ENCODE assay signal across 8 mouse cellular contexts in the genomic region with DNA sequence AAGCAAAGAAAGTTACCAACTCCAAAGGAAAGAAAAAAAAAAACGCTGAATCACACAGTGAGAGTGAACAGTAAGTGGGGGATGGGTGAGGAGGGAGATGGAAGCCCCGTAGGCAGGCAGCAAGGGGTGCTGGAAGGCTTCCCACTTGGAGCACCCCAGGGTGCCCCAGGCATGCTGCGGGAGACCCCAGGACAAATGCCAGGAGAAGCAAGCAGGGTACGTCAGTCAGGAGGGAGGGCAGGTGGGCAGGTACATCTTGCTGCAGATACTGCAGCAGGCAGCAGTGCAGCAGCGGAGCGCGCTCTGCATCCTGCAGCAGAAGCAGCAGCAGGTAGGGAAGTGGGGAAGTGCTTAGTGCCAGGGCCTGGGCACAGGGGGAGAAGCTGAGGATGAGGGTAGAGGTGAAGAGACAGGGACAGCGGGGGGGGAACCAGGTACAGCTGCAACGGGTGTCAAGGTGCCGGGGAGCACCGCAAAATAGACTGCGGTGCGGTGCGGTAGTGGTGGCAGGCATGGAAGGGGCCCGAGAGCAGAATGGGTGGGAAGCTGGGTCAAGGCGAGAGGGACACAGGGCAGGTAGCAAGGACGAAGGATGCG. TPM values are rescaled to one million over a fixed set of nuclear protein-coding genes. Genes with fewer than 3 reads are reported as not detected.
DNase-seq lines count a peak whose midpoint lies in the region; ATAC-seq and TF ChIP-seq lines count a peak whose summit lies in the region.

TSS of gene Nphp4 (plus strand) at position 280 of the 597 bp plus-strand sequence.

- H3K27ac ChIP-seq in gastrocnemius, adult 2 months: peak within 1 kb of the TSS; percentile 88
- H3K27ac ChIP-seq in hindbrain, embryonic 10.5 days: peak within 1 kb of the TSS; percentile 99
- no peak within 1 kb of the TSS for H3K27ac ChIP-seq in limb, embryonic 14.5 days (replicated peaks; ENCODE audit: low read depth, low read length)
- H3K27ac ChIP-seq in stomach, embryonic 14.5 days (ENCODE audit: low read length): no peak within 1 kb of the TSS

- no peak for TF ChIP-seq POLR2A in limb, embryonic 14.5 days (IDR thresholded peaks at IDR 0.05; ENCODE audit: borderline replicate concordance, extremely low read depth, insufficient read depth, insufficient read length)

- peaks cover 26% of the 10 kb centered on the region for H3K27me3 ChIP-seq in hindbrain, embryonic 10.5 days (ENCODE audit: insufficient read depth, poor library complexity, severe bottlenecking)
- H3K27me3 ChIP-seq in limb, embryonic 14.5 days (ENCODE audit: control insufficient read depth, insufficient read depth, low read length): peaks cover 7% of the 10 kb centered on the region
- no peaks in the 10 kb centered on the region for H3K27me3 ChIP-seq in stomach, embryonic 14.5 days (ENCODE audit: control insufficient read depth, insufficient read depth, low read length)

- H3K9ac ChIP-seq in limb, embryonic 14.5 days (ENCODE audit: low read depth, low read length, severe bottlenecking): peak within 1 kb of the TSS; percentile 76
- peak within 1 kb of the TSS; percentile 42; the same call in 1 of the 2 replicates for H3K9ac ChIP-seq in stomach, embryonic 14.5 days (replicated peaks; ENCODE audit: low read depth, low read length)

- peaks cover 27% of the 10 kb centered on the region for H3K4me1 ChIP-seq in hindbrain, embryonic 10.5 days (replicated peaks)
- peaks cover 10% of the 10 kb centered on the region for H3K4me1 ChIP-seq in limb, embryonic 14.5 days (ENCODE audit: control insufficient read depth, insufficient read depth, low read length)
- H3K4me1 ChIP-seq in stomach, embryonic 14.5 days (ENCODE audit: control insufficient read depth, insufficient read depth, low read length): peaks cover 5% of the 10 kb centered on the region; the same call in 1 of the 2 replicates

- H3K36me3 ChIP-seq in hindbrain, embryonic 10.5 days: peaks cover 13% of the 10 kb centered on the region; the same call in 1 of the 2 replicates
- H3K36me3 ChIP-seq in limb, embryonic 14.5 days (ENCODE audit: control insufficient read depth, insufficient read depth, low read length): no peaks in the 10 kb centered on the region
- H3K36me3 ChIP-seq in stomach, embryonic 14.5 days (ENCODE audit: control insufficient read depth, insufficient read depth, low read length): no peaks in the 10 kb centered on the region

- peak within 1 kb of the TSS; percentile 87 for H3K4me3 ChIP-seq in gastrocnemius, adult 2 months
- H3K4me3 ChIP-seq in hindbrain, embryonic 10.5 days: peak within 1 kb of the TSS; percentile 79
- peak within 1 kb of the TSS; percentile 74 for H3K4me3 ChIP-seq in limb, embryonic 14.5 days (replicated peaks; ENCODE audit: low read length)
- H3K4me3 ChIP-seq in stomach, embryonic 14.5 days (ENCODE audit: low read depth, low read length): peak within 1 kb of the TSS; percentile 74

- no peak for TF ChIP-seq CTCF in gastrocnemius, adult 2 months (IDR thresholded peaks at IDR 0.05)

- ATAC-seq in limb, embryonic 14.5 days (ENCODE audit: low FRiP score, low read depth): no peak
- ATAC-seq in stomach, embryonic 14.5 days (ENCODE audit: insufficient number of reproducible peaks, insufficient read depth, low FRiP score, low read depth): no peak; the same call in 1 of the 2 replicates

- intact Hi-C loops in gastrocnemius, adult 2 months (cut with DNase I): loop anchor here (5.0 kb wide), 1 partner anchor 149 kb away; the partner anchor contains the start of gene Rpl22

- 4% methylated on average over 18 of the region's 18 CpGs for WGBS in hindbrain, embryonic 10.5 days
- WGBS in limb, embryonic 14.5 days: 2% methylated on average over 18 of the region's 18 CpGs
- WGBS in stomach, embryonic 14.5 days: 3% methylated on average over 18 of the region's 18 CpGs

- peak within 1 kb of the TSS; percentile 82 for H3K4me2 ChIP-seq in limb, embryonic 14.5 days (replicated peaks; ENCODE audit: low read depth, low read length, severe bottlenecking)
- H3K4me2 ChIP-seq in stomach, embryonic 14.5 days (replicated peaks; ENCODE audit: low read depth, low read length): peak within 1 kb of the TSS; percentile 85

- peaks cover 15% of the 10 kb centered on the region for H3K9me3 ChIP-seq in hindbrain, embryonic 10.5 days
- H3K9me3 ChIP-seq in limb, embryonic 14.5 days (ENCODE audit: control insufficient read depth, low read length): peaks cover 10% of the 10 kb centered on the region; the same call in 1 of the 2 replicates
- H3K9me3 ChIP-seq in stomach, embryonic 14.5 days (ENCODE audit: control insufficient read depth, low read depth, low read length): peaks cover 2% of the 10 kb centered on the region; the same call in 1 of the 2 replicates

- DNase-seq in gastrocnemius, adult 2 months: no peak
- DNase-seq in gastrocnemius, postnatal 10 days: no peak
- peak; percentile 7 to 8 for DNase-seq in spleen, adult 18-20 months
- DNase-seq in spleen, postnatal 14 days (ENCODE audit: low spot score in 2 of 2): no peak
- no peak for DNase-seq in hindbrain, embryonic 10.5 days (ENCODE audit: low spot score)
- no peak for DNase-seq in limb, embryonic 14.5 days (ENCODE audit: low spot score)
- DNase-seq in adrenal gland, adult 2 months: no peak

RNA-seq across cellular contexts. Expression of gene Nphp4, which starts in this region (rescaled TPM):
- total RNA-seq in gastrocnemius, adult 2 months (2021): under 1 TPM; 0.48 to 0.53 TPM
- 1 to 10 TPM; 1.2 to 1.8 TPM for total RNA-seq in gastrocnemius, postnatal 10 days (2021)
- polyA plus RNA-seq in hindbrain, embryonic 10.5 days (2016; fragmentation: Nextera tagmentation; extraction: Ambion mirVana): 7.3 and 9.9 TPM in 2 replicates
- polyA plus RNA-seq in limb, embryonic 14.5 days (2012; rRNA removed): 4.6 and 6.9 TPM in 2 replicates
- polyA plus RNA-seq in limb, embryonic 14.5 days (2014; fragmentation: Nextera tagmentation; extraction: Ambion mirVana): 2.2 and 3.1 TPM in 2 replicates
- polyA plus RNA-seq in stomach, embryonic 14.5 days (2014; fragmentation: Nextera tagmentation; extraction: Ambion mirVana): 2.5 and 4.0 TPM in 2 replicates
- total RNA-seq in adrenal gland, adult 2 months (2021): 1 to 10 TPM; 3.8 to 5.0 TPM
- 3.4 and 4.7 TPM in 2 replicates for polyA plus RNA-seq in adrenal gland, adult 2 months (2012; rRNA removed)

Comparison
In these comparisons a context has a peak if more than half of its experiments do, and no peak if none do; other contexts are left out.
1. DNase-seq: peak in spleen, adult 18-20 months (2 of 2); none in gastrocnemius, adult 2 months (single experiment), gastrocnemius, postnatal 10 days (single experiment), spleen, postnatal 14 days (0 of 2), hindbrain, embryonic 10.5 days (single experiment), limb, embryonic 14.5 days (single experiment) and adrenal gland, adult 2 months (single experiment).
2. H3K27ac ChIP-seq: peak in gastrocnemius, adult 2 months (single experiment) and hindbrain, embryonic 10.5 days (single experiment); none in limb, embryonic 14.5 days (single experiment) and stomach, embryonic 14.5 days (single experiment).
3. Peak in every context shown above with its lines, with median percentiles within 50 percentile points of each other: H3K4me3 ChIP-seq.